Mouse (Mus musculus) kidney, adult 2 months (tissue): ENCODE data around the gene Nmrk1.

Source experiments
- CTCF ChIP-seq: fragments of 200-500 bp; conservative IDR thresholded peaks from 2 replicates; pipeline ENCODE4 v1.5.1; 2011; ENCODE audit warnings: low read depth, mild to moderate bottlenecking, control low read depth, low read length, moderate library complexity, mixed read lengths; ENCODE audit not compliant: insufficient read depth, insufficient read length
- POLR2A ChIP-seq: fragments of 200-500 bp; IDR thresholded peaks from one replicate; pipeline ENCODE4 v1.6.1; 2011; ENCODE audit warnings: low read depth, low read length, control low read depth

DNA sequence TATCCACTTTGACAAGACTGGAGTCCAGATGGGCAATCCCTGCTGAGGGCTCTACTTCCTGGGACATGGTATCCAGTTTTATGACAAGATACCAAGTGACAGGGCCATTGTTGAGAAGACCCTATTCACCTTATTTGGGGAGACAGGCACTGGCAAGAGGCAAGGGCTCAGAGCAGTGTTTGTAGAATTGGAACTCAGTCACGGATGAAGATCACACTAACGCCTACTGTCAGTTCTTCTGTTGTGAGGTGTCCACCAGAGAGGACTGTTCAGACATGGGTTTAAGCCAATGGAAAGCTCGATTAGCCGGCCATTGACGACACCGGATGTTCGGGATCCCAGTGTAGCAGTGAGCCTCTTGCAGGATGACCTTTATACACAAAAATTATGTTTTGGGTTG is 37.8 kb downstream of the Nmrk1 start:
- TF ChIP-seq CTCF (no peak), POLR2A (no peak)
